Mouse (Mus musculus) brain, embryonic 14.5 days (tissue): ENCODE measurements around the gene Gpr156.

Source experiments
- CTCF ChIP-seq: fragments of 200-500 bp; IDR thresholded peaks from 2 replicates; pipeline ENCODE4 v1.5.1; 2012; ENCODE audit warnings: inconsistent platforms, mild to moderate bottlenecking, moderate library complexity, borderline replicate concordance; ENCODE audit not compliant: insufficient read depth, insufficient read length; ENCODE audit errors: extremely low read depth
- POLR2A ChIP-seq: fragments of 200-500 bp; IDR thresholded peaks from 2 replicates; pipeline ENCODE4 v1.6.1; 2012; ENCODE audit warnings: mild to moderate bottlenecking, inconsistent platforms, borderline replicate concordance; ENCODE audit not compliant: poor library complexity, insufficient read depth, insufficient read length, severe bottlenecking; ENCODE audit errors: extremely low read depth

- no peak for TF ChIP-seq CTCF
- TF ChIP-seq POLR2A = no peak
Observed at GRCm38 (mm10) chr16:38044551-38044950, 128.3 kb downstream of the Gpr156 start.
